Mouse (Mus musculus): ENCODE measurements around the gene Aldh4a1. TPM values are rescaled to one million over a fixed set of nuclear protein-coding genes. Genes with fewer than 3 reads are reported as not detected.

Gene Aldh4a1
- polyA plus RNA-seq, 1 experiment: 44.5 TPM

DNA sequence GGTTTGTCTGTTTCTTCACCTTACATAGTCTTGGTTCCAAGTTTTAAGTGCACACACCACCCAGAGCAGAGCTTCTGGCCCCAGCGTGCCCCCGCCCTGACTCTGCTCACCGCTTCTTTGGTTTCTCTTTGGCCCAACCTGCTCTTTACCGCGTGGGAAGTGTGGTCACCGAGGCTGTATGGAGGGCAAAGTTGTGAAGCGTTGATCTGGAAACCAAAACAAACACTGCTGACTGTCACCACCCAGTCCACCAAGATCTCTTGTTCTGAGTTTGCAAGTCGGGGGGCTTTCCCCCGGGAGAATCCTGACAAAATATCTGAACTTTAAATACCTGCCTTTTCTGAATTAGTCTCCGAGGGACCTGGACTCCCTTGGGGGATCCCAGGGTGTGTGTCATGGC lies 43.7 kb upstream of the Aldh4a1 start:
- 21% methylated on average over 10 of the region's 10 CpGs for WGBS
- no peak for DNase-seq
- TF ChIP-seq POLR2A (IDR thresholded peaks at IDR 0.05; ENCODE audit: borderline replicate concordance, extremely low read depth, low read depth, low read length) (no peak), CTCF (IDR thresholded peaks at IDR 0.05; ENCODE audit: insufficient read depth, low read length) (no peak)
- H3K4me1 ChIP-seq (ENCODE audit: control insufficient read depth, insufficient read depth, low read length): peaks cover 38% of the 10 kb centered on the region
- no peak overlapping the region for H3K4me3 ChIP-seq (replicated peaks; ENCODE audit: extremely low read depth, low read depth, low read length)

GRCm38 (mm10) chr4:139579466-139579865 lies 43.2 kb upstream of the Aldh4a1 start:
- peaks cover 38% of the 10 kb centered on the region for H3K4me1 ChIP-seq (ENCODE audit: control insufficient read depth, insufficient read depth, low read length)
- no peak overlapping the region for H3K4me3 ChIP-seq (replicated peaks; ENCODE audit: extremely low read depth, low read depth, low read length)
- TF ChIP-seq CTCF (IDR thresholded peaks at IDR 0.05; ENCODE audit: insufficient read depth, low read length) (no peak), POLR2A (IDR thresholded peaks at IDR 0.05; ENCODE audit: borderline replicate concordance, extremely low read depth, low read depth, low read length) (no peak)
- DNase-seq: no peak
- 30% methylated on average over 6 of the region's 6 CpGs for WGBS

GRCm38 (mm10) chr4:139580663-139581336 lies 41.9 kb upstream of the Aldh4a1 start:
- TF ChIP-seq POLR2A (IDR thresholded peaks at IDR 0.05; ENCODE audit: borderline replicate concordance, extremely low read depth, low read depth, low read length): no peak
- no peak for TF ChIP-seq CTCF (IDR thresholded peaks at IDR 0.05; ENCODE audit: insufficient read depth, low read length)
- H3K4me1 ChIP-seq (ENCODE audit: control insufficient read depth, insufficient read depth, low read length): peaks cover 38% of the 10 kb centered on the region
- no peak for DNase-seq
- 16% methylated on average over 15 of the region's 15 CpGs for WGBS
- H3K4me3 ChIP-seq (replicated peaks; ENCODE audit: extremely low read depth, low read depth, low read length): no peak overlapping the region

GRCm38 (mm10) chr4:139581427-139582051 lies 41.1 kb upstream of the Aldh4a1 start:
- 13% methylated on average over 6 of the region's 6 CpGs for WGBS
- Histone ChIP-seq H3K4me1 (ENCODE audit: control insufficient read depth, insufficient read depth, low read length) (peaks cover 37% of the 10 kb centered on the region), H3K4me3 (replicated peaks; ENCODE audit: extremely low read depth, low read depth, low read length) (no peak overlapping the region)
- TF ChIP-seq POLR2A (IDR thresholded peaks at IDR 0.05; ENCODE audit: borderline replicate concordance, extremely low read depth, low read depth, low read length): no peak
- TF ChIP-seq CTCF (IDR thresholded peaks at IDR 0.05; ENCODE audit: insufficient read depth, low read length): no peak
- no peak for DNase-seq

DNA sequence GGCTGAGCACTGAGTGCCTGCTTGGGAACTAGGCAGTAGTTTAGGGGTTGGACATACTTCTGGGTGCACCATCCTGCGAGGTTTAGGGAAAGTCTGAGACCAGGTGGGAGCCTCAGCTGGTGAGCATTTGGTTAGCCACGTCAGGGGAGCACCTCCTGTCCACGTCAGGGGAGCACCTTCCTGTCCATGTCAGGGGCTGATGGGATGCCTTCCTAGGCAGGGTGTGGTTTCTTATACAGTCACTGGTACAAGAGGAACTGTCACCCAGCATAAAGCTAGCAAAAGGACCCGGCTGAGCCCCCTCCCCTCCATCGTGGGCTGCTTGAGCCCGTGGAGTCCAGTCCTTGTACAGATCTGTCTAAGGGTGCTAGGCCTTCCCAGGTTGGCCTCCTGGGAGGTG lies 40.3 kb upstream of the Aldh4a1 start:
- DNase-seq: no peak
- TF ChIP-seq CTCF (IDR thresholded peaks at IDR 0.05; ENCODE audit: insufficient read depth, low read length) (no peak), POLR2A (IDR thresholded peaks at IDR 0.05; ENCODE audit: borderline replicate concordance, extremely low read depth, low read depth, low read length) (no peak)
- H3K4me1 ChIP-seq (ENCODE audit: control insufficient read depth, insufficient read depth, low read length): peaks cover 38% of the 10 kb centered on the region
- WGBS: 63% methylated on average over 6 of the region's 6 CpGs
- H3K4me3 ChIP-seq (replicated peaks; ENCODE audit: extremely low read depth, low read depth, low read length): no peak overlapping the region

DNA sequence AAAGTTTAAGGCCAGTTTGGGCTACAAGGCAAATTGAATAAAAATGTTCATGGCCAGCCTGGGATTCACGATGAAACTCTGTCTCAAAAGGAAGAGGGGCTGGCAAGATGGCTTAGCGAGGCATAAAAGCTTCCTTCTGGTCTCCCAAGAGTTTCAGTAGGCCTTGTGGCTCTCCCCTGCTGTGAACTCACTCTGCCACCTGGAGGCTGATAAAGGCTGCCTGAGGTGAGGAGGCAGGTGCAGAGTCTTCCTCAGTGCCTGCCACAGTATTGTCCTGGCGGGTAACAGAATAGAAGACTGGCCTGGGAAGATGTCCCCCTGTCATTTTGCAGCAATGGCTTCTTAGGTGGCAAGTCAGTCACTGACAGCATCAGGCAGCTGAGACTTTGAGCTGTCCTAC lies 39.8 kb upstream of the Aldh4a1 start:
- WGBS: 64% methylated on average over 3 of the region's 3 CpGs
- TF ChIP-seq CTCF (IDR thresholded peaks at IDR 0.05; ENCODE audit: insufficient read depth, low read length) (0 out of 2 replicates have a peak, but pooled peaks have one; percentile 3), POLR2A (IDR thresholded peaks at IDR 0.05; ENCODE audit: borderline replicate concordance, extremely low read depth, low read depth, low read length) (no peak)
- H3K4me1 ChIP-seq (ENCODE audit: control insufficient read depth, insufficient read depth, low read length): peaks cover 40% of the 10 kb centered on the region
- no peak overlapping the region for H3K4me3 ChIP-seq (replicated peaks; ENCODE audit: extremely low read depth, low read depth, low read length)
- no peak for DNase-seq

DNA sequence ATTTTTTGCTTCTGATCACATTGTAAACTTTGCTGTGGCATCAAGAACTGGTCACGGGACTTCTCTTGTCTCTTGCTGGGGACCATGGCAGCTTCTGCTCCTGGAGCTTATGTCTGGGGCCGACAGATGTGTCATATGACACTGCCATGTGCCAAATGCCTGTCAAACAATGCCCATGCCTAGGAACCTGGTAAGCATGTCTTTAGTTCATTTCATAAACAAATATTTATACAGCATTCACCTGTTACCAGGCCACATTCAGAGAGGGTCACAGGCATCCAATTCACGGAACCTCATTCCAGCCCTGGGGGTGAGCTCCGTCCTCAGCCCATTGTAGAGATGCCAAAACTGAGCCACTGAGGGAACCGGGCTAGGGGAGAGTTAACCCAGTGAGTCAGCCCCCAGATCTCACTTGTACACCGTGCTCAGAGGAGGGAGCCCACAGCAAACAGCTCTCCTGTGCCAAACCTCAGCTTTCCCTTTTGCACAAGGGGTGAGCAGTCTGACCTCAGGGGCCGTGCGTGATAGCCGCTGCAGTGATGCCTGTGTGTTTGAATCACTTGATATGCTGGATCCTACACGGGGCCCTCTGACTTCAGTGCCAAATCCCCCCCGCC lies 38.9 kb upstream of the Aldh4a1 start:
- WGBS: 69% methylated on average over 11 of the region's 11 CpGs
- H3K4me1 ChIP-seq (ENCODE audit: control insufficient read depth, insufficient read depth, low read length): peaks cover 35% of the 10 kb centered on the region

GRCm38 (mm10) chr4:139584704-139585103 lies 38.0 kb upstream of the Aldh4a1 start:
- TF ChIP-seq CTCF (IDR thresholded peaks at IDR 0.05; ENCODE audit: insufficient read depth, low read length) (no peak), POLR2A (IDR thresholded peaks at IDR 0.05; ENCODE audit: borderline replicate concordance, extremely low read depth, low read depth, low read length) (no peak)
- WGBS: 75% methylated on average over 11 of the region's 11 CpGs
- Histone ChIP-seq H3K4me1 (ENCODE audit: control insufficient read depth, insufficient read depth, low read length) (peaks cover 32% of the 10 kb centered on the region), H3K4me3 (replicated peaks; ENCODE audit: extremely low read depth, low read depth, low read length) (no peak overlapping the region)
- no peak for DNase-seq

More for the DNA sequence above, 38.9 kb upstream of the Aldh4a1 start:
- no peak overlapping the region for H3K4me3 ChIP-seq (replicated peaks; ENCODE audit: extremely low read depth, low read depth, low read length)
- no peak for TF ChIP-seq CTCF (IDR thresholded peaks at IDR 0.05; ENCODE audit: insufficient read depth, low read length)
- TF ChIP-seq POLR2A (IDR thresholded peaks at IDR 0.05; ENCODE audit: borderline replicate concordance, extremely low read depth, low read depth, low read length): no peak
- no peak for DNase-seq

DNA sequence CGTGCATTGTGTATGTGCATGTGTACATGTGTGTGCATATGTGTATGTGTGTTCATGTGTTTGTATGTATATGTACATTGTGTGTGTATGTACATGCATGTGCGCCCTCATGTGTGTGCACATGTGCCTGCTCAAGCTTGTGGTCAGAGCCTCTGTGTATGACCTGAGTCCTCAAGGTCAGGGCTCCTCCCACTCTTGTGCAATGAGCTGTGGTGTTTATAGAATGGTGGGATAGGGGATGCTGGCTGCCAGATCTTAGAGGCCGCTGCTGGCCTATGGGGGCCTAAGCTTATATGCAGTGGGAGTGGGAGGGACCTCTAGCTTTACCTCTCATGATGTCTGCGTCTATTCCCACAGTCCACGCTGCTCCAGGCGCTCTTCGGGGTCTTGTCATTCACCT lies 37.0 kb upstream of the Aldh4a1 start:
- Histone ChIP-seq H3K4me3 (replicated peaks; ENCODE audit: extremely low read depth, low read depth, low read length) (no peak overlapping the region), H3K4me1 (ENCODE audit: control insufficient read depth, insufficient read depth, low read length) (peaks cover 27% of the 10 kb centered on the region)
- WGBS: 80% methylated on average over 7 of the region's 7 CpGs
- no peak for DNase-seq
- TF ChIP-seq CTCF (IDR thresholded peaks at IDR 0.05; ENCODE audit: insufficient read depth, low read length) (no peak), POLR2A (IDR thresholded peaks at IDR 0.05; ENCODE audit: borderline replicate concordance, extremely low read depth, low read depth, low read length) (no peak)

Measured in lung, adult 2 months (tissue).